Mouse (Mus musculus): Measurements from ENCODE around the gene Trrap. TPM values are rescaled to one million over a fixed set of nuclear protein-coding genes. Genes with fewer than 3 reads are reported as not detected.

Trrap gene
- 129 and 138 TPM in 2 replicates for polyA plus RNA-seq (2012; rRNA removed)

DNA sequence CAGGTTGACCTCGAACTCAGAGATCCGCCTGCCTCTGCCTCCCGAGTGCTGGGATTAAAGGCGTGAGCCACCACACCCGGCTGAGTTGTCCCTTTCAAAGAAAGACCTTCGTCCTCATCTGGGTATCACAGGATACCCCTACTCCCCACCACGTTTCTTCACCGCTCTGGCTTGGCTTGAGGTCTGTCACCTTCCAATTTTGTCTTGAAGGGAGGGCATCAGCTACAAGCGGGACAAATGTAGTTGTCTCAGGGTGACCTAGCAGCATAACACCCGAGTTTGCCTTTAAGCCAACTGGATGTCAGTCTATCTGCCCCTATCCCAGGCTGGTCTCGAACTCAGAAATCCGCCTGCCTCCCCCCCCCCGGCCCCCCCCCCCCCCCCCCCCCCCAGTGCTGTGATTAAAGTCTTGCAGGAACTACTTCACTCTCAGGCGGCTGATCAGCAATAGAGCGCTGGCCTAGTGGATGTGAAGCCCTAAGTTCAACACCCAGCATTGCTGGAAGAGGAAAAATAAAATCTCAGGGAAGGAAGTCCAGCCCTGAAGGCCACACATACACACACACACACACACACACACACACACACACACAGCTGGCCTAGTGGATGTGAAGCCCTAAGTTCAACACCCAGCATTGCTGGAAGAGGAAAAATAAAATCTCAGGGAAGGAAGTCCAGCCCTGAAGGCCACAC lies at the start of gene Trrap:
Trrap (plus strand) TSS at position 627 of the 693 bp plus-strand sequence.

DNA sequence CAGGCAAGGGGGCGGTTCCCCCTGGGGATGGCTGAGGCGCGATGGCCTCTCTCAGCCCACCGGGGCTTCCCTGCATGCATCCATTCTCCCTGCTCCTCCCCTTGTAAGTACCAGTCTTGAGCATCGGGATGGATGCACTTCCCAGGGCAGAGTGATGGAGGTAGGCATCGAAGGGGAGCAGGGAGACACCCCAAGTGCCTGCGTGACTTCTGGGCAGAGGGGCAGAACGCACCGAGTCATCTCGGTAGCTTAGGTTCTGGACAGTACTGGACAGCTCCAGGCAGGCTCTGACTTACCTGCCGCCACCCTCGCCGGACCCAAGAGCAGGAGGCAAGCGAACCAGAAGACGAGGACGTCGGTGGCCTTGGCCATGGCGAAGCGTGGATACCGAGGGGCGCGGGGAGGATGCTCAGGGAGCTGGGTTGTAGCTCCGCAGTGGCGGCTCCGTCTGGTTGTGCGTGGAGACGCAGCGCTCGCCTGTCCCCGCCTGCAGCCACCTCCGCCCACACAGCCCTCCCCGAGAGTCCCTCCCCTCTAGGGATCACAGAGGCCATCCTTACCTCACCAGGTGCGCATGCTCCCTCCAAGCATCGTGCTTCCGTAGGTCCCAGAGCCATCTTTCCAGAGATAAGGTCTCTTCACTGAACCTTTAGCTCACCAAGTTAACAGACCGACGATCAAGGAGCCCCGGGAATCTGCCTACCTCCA lies 6.2 kb upstream of the Trrap start, which contains the start of gene Tmem130:
Tmem130 (minus strand) TSS at position 658 of the 708 bp plus-strand sequence.

Other genes with a start within 250 kb of the Trrap start
- 21.0 and 21.2 TPM in 2 replicates for gene Nptx2, start 221.8 kb upstream of the Trrap start, polyA plus RNA-seq (2012; rRNA removed)
- gene Tmem130, start 5.9 kb upstream of the Trrap start, polyA plus RNA-seq (2012; rRNA removed) = 292 and 300 TPM in 2 replicates
- gene Smurf1, start 198.1 kb downstream of the Trrap start, polyA plus RNA-seq (2012; rRNA removed) = 49.0 and 53.6 TPM in 2 replicates

Data from central nervous system, embryonic 18 days (tissue).